Mouse (Mus musculus) kidney, adult 18-20 months (tissue): ENCODE measurements around the gene Sync.

Experiments
- DNase-seq: peaks from one replicate; pipeline ENCODE4 v3.0.0; 2021

The Sync gene

DNA sequence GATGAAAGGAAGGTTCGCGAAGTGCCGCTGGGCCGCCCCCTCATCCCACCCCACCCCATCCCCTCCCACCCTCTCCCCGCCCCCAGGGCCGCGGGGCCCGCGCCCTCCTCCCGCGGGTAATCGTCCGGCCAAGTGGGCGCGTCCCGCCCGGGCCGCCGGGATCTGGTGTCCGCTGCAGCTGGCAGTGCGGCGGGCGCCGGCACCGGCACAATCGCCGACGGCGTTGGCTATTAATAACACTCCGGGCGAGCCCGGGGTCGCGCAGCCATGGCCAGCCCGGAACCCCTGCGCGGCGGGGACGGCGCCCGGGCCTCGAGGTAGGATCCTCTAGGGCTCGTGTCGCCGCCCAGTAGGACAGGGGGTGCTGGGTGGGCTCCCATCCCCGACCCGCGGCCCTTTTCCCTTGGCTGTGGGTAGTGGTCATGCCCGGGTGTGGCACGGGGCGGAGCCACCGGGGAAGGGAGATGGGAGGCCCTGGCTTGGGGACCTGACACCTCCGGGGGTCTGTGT, at the start of gene Sync:
TSS of gene Sync (plus strand) at position 146 of the 510 bp plus-strand sequence.
- DNase-seq: no peak

- no peak for DNase-seq
Observed at GRCm38 (mm10) chr4:129237843-129238441, 49.5 kb upstream of the Sync start.

GRCm38 (mm10) chr4:129238579-129239016, 48.8 kb upstream of the Sync start:
- DNase-seq: no peak

DNA sequence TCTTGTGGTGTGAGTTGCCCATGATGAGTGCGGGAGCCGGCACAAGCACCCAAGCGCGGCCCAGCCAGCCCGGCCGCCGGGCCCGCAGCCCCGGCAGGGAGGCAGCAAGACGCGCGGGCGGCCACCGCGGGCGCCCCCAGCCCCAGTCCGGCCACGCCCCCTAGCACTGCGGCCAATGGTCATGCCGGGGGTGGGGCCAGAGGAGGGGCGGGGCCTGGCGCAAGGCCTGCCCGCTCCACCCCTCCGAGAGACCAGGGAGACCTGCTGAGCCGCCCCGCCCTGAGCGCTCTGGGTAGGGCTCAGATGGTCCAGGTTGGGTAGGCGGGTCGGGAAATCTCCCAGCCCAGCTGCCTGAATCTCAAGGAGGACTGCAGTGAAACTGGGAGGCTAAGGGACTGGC, 48.3 kb upstream of the Sync start:
- DNase-seq: peak; percentile 80

GRCm38 (mm10) chr4:129241898-129242297, 45.5 kb upstream of the Sync start:
- no peak for DNase-seq

DNA sequence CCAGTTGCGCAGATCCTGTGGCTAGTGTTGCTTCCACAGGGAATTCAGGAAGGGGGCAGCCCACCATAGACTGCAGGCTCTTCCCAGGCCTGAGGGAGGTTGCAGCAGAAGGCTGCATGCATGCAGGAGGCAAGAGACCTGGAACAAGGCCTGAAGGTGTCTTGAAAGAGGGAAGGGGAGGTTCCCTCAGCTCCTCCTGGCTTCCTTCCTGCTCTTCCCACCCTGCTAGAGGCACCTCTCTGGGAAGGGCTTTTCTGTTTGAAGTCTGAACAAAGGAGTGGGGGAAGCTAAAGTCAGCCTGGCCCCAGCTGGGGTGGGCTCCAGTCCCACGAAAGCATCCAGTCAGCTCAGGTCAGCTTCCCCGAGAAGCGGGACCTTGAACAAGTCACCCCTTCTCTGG, 45.1 kb upstream of the Sync start:
- DNase-seq: no peak

DNA sequence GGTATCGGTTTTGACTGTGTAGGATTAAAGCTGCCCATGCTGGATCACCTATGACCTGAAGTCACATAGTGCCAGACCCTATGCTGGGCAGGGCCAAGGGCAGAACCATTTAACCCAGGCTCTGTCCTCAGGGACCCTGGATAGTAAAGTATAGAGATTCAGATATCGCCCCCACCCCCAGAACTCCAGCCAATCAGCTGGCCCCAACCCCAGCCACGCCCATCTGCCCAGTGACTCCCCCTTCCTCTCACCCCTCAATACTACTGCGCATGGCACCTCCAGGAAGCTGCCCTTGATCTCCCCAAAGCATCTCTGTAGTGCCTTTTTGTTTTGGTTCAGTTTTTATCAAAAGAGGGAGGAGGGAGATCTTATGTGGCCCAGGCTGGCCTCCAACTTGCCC, 44.7 kb upstream of the Sync start:
- DNase-seq: no peak

DNA sequence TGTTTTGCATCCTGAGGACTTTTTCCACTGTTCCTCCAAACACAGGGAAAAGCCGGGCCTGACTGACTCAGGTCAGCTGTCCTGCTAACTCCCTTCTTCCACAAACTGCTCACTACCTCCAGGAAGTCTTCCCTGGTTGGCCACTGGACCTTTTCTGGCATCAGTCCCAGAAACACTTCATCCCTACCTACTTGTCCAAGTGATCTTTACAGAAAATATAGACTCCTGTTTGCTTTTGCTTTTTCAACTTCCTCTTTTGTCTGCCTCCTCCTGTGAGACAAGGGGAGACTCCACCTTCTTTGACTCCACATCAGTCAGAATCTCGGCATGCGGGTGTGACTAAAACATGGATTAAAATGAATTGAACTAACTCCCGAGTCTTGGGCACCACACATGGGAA, 42.6 kb upstream of the Sync start:
- DNase-seq: no peak

- no peak for DNase-seq
Observed at GRCm38 (mm10) chr4:129246360-129247301, 40.8 kb upstream of the Sync start.

DNA sequence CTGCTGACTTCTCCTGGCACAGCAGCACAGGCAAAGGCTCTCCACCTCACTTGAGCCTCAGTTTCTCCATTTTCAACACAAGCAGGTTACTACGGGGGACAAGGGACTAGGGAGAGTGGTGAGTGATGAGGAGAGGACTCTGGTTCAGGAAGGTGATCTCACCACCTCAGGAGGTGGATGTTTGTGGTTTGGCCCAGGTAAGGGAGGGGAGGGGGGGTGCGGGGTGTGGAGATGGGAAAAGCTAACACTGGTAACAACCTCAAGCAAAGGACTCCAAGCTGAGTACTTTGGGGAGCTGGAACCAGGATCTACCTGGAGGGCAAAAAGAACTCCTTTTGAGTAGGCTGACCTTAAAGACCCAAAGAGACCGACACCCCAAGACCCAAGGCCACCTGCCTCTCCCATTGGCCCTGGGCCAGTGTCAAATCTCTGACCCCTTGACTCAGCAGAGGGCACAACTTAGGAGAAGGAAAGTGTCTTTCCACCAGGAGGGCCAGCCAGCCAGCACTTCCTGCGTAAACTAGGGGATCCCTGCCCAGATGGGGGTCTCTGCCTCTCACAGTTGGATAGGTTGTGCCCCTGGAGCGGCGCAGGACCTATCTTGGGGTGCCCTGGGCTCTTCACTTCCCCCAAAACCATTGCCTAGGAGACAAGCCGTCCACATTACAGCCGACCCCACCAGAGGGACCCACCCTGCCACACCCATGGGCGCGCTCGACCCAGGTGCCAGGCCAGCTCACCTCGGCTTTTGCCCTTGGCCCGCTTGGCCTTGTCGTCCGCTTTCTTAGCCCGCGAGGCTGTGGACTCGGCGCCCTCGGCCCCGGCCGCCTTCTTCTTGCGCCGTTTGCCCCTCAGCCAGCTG, 39.8 kb upstream of the Sync start:
- peak; percentile 50 for DNase-seq

- DNase-seq: peak; percentile 45
Observed at GRCm38 (mm10) chr4:129248243-129248767, 39.1 kb upstream of the Sync start.

DNA sequence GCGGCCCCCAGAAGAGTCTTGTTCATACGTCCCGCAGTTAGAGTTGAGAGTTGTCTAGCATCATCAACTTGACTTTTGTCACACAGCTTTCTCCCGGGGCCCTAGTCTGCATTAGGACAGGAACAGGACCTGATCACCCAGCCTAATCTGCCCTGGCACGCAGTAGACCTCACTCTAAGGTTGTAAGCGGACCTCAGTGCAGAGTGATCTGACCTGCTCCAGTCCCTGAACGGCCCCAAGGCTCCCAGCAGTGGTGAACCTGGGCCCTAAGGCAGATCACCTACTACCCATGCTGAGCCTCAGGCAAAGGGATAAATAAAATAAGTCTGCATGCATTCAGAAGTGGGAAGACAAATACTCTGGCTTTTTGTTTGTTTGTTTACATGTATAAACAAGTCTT, 38.1 kb upstream of the Sync start:
- DNase-seq: no peak

DNA sequence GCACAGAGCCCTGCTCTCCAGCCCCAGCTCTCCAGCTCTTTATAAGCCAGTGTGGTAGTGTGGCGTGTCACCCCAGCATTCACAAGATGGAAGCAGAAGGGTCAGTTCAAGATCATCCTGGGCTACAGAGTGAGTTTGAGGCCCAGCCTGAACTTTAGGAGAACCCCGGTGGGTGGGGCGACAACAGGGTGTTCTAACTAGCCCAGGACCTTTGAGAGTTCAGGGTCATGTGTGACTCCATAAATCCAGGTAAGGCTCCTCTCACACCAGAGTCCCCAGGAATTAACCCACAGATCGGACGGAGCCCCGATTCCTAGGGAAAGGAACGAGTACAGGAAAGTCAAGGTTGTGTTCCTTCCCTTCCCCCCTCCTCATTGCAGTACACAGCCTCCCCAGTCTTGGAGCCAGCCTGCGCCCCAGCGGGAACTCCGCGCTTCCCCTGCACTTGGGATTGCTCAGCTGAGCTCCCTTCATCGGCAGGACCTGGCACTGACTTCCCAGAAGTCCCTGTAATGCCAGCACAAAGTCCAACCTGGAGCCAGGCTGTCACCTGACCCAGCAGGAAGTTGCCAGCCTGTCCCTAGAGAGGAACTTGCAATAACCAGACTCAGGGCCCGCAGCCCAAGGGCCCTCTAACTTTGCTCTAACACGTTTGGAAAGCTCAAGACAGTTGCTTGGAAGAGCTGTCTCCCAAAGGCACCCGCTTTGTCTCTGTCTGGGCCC, 36.5 kb upstream of the Sync start:
- peak; percentile 89 for DNase-seq

DNA sequence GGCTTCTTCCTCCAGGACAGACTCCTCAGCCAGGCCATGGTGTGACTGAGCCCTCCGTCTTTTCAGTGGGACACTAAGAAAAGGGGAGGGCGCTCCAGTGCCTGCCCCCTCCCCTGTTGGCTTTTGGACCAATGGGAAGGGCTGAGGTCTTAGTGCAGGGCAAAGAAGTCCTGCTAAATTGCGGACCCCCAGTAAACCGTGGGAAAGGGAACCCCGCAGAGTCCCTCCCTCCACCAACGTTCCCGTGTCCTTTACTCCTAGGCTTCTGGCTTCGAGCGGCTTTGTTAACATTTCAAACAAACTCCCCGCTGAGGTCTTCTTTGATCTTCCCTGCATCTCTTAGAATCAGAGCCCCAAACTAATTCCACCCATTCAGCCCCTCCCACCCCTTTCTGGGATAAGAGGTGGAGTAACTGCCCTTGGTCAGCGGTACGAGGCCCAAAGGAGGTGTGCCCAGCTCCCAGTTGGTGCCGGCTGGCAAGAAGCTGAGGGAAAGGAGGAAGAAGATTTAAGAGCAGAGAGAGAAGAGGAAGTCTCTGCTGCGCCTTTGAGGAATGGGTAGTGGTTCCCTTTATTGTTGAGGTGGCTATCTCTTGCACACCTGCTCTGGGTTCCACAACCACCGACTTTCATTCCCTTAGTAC, 35.8 kb upstream of the Sync start:
- DNase-seq: peak; percentile 60

- DNase-seq: no peak
Observed at GRCm38 (mm10) chr4:129252492-129252891, 34.9 kb upstream of the Sync start.

- no peak for DNase-seq
Observed at GRCm38 (mm10) chr4:129254571-129254970, 32.8 kb upstream of the Sync start.

GRCm38 (mm10) chr4:129256450-129257380, 30.7 kb upstream of the Sync start:
- no peak for DNase-seq

DNA sequence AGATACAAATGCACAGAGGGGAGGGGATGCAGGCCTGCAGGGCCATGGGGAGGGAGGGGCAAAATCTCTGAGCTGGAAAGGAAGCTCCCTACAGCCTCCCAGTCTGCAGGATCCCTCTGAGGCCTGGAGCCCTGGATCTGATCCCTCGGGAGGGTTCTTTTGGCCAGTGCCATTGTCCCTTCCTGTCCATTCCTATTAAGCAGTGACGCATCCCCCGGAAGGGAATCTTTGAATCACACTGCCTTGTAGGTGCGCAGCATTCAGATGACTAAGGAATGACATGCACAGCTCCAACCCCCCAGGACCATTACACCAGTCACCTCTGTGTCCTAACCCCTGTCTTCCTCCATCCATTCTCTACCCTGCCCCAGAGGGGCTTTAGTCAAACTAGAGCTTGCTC, 28.3 kb upstream of the Sync start:
- DNase-seq: no peak

DNA sequence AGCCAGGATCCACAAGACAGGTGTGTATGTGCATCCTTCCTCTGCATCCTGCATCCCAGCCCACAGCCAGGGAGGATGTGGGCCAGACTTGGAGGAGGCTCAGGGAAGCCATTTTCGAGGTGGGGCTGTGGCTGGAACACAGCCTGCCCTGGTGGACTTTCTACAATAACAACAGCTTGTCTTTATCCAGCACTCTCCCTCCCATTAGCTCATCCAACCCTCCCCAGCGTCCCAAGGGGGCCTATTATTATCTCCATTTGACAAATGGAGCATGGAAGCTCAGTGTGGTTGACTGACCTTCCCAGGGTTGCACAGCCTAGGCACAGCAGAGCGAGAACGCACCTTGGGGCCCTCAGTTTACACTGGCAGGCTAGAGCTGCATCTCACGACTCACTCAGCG, 26.7 kb upstream of the Sync start:
- no peak for DNase-seq

- DNase-seq: no peak
Observed at GRCm38 (mm10) chr4:129261196-129261595, 26.2 kb upstream of the Sync start, which contains the start of gene C77080. C77080 (minus strand) TSS chr4:129261404.
